Mouse (Mus musculus) layer of hippocampus, postnatal 14 days (tissue): ENCODE measurements at regions not wholly inside any gene's neighbourhood (a gene's known extent, or its start where the extent isn't known, plus 50 kb on each side); places are given as distances from the start of the nearest gene placed in this dataset.
"Not testable (repeated sequence)": the region's sequence is repeated elsewhere in the genome, so short reads cannot be mapped to it uniquely, and the experiment has no call there.

Source experiments
- DNase-seq, 2 experiments: peaks; one replicate each; pipeline ENCODE4 v3.0.0; 2021 to 2022; ENCODE audit warnings: low spot score in 2 of 2, mixed read lengths in 1 of 2

DNA sequence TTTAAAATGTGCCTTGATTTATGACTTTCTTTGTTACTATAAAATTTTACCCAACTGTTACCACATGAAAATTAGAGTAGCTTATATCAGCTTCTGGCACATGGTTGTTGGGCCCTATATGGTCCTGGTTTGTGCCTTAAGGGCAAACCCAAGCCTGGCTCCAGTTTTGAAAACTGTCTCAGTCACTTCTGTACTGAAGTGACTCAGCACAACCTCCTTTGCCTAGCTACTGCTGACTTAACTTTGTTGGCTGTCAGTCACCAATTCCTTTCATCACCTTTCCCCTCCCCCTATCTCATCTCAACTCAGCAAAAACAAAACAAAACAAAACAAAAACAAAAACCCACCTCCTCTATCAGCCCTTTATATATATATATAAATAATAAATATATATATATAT is 251.0 kb upstream of the Myo3a start:
- no peak for DNase-seq

DNA sequence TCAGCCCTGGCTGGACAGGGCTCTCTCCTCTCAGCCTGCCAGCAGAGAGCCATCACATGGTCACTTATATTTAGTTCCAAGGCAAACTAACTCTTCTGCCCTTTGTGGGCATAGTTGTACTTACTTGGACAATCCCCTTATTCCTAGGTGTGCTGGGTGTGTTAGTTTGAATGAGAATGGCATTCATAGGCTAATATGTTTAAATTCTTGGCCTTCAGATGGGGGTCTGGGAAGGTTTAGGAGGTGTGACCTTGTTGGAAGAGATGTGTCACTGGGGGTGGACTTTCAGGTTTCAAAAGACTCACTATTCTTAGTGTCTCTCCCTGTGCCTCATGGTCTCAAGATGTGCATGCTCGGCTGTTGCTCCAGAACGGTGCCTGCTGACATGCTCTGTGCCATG is 250.5 kb upstream of the Myo3a start:
- no peak for DNase-seq

DNA sequence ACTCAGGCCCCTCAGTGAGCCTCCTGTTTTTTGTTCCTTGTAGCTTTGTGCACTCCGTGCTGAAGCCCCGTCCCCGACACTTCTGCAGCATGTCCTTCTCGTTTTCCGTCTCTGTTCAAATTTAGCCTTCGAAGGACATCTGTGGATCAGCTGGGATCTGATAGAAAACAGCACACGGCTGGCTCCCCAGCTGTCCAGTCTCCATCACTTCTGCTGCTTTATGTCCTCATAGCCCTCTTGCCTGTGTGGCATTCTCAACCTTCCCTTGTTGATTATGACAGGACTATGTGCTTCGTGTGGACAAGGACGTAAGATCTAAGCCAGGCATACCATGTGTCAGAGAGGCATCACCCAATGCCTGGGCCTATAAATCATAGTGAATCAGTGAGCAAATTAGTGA is 247.1 kb upstream of the Myo3a start:
- DNase-seq = no peak

DNA sequence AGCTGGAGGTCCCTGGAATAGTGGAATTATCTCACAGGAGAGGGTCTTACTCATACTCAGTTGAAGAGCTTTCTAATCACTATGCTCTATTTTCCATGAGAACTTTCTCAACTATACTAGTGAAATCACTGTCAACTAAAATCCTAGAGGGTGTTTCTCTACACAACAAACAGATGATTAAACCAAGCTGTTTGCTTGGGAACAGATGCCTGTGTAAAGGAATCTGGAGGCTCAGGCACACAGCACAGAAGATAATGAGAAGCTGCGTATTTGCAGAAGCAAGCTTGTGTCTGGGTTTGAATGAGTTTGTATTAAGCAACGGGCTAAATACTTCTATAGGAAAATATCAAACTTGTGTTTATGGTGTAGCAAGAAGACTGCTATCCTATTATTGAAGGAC is 202.9 kb upstream of the Myo3a start:
- peak; percentile 5 to 67 for DNase-seq

DNA sequence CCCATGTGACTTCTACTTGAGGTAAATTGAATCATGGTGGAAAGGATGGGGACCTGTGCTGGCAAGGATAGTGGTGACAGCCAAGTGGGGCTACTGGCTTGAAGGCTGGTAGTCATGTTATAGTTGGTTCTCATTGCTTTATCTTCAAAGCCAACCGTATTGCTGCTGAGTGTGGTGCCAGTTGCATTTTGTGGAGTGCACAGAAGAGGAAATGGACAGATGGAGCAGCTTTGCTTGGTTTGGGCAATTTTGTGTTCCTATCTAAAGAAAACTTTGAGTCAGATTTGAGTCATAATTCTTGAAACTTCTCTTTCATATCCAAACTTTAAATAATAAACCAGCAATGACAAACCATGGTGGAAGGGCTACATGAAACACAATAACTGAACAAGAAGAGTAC is 200.5 kb upstream of the Myo3a start:
- no peak for DNase-seq

DNA sequence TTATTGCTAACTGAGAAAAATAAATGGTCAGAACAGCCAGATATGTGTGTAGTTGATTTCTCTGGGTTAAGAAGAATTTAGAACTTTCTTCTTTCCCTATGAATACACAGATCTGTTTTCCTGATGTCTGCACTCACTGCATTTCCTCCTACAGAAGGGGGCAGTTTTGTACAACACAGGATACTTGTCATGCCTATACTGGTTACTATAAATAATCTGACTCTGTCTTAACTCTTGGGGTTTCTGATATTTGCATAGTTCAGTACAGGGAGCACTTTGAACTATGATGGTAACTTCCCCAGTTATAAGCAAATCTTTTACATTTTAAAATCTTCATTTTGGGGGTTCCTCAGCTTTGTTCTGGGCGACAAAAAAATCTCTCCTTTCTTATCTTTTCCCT is 198.7 kb upstream of the Myo3a start:
- DNase-seq = no peak

DNA sequence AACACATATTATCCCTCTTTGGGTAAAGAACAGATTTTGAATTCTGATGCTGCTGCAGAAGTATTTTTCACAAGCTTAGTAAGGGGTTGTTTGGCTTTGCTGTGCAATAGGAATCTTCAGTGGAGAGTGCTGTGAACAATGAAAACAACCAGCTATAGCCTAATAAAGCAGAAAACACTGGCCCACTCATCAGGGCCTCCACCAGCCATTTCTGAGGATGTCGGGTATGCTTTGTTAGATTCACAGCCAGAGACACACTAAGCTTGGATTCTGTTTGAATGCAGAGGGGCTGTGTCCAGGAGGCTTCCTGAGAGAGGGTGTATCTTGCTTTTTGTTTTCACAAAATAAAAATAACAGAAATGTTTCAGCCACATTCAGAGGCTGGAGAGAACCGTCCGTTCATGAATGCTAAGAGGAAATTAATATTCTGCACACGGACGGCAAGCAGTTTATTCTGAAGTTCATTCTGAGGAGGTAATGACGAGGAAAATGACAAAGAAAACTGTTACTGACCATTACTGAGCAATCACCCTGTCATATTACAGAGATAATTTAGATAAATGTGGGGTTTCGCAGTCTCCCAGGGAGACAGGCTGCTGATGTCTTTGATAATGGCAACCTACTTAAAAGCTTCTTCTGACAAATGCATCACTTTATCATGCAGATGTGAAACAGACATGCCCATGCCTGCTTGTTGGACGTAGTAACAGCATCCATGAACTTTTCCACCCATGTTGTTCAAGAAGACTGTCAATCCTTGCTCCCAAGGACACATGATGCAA is 198.1 kb upstream of the Myo3a start:
- DNase-seq = peak in 1 of 2 experiments; percentile 12

DNA sequence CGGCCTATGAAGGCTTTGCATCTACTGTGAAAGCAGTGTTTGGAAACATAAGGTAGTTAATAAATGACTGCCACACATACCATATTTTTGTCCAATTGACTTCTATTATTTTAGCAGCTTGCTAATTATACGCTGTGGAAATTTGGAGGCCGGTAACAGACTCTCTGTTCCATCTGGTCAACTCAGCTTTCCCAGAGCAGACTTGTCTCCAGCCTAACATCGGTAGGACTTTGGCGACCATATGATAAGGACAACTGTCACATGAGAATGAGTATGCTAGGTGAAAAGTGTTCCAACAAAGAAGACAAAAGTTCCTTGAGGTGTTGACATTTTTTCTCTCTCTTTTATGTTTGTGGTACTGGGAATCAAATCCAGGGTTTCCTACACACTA is 197.5 kb upstream of the Myo3a start:
- peak; percentile 12 to 55 for DNase-seq

DNA sequence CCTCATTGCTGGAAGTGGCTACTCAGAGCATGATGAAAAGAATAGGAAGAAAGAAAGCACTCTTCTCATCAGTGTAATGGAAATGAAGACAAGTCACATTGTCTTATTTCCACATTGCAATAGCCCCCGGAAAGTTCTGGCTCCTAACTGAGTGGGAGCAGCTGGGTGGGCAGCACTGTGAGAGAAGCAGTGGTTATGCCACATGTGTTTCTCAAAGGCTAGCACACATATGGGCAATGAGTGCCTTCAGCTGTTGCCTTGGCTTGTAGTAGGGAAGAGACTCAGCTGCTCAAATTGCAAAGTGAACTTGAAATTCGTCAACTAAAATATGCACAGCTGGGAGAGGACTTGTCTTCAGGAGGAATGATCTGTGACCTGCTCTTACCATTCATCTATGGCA is 190.5 kb upstream of the Myo3a start:
- DNase-seq = no peak

DNA sequence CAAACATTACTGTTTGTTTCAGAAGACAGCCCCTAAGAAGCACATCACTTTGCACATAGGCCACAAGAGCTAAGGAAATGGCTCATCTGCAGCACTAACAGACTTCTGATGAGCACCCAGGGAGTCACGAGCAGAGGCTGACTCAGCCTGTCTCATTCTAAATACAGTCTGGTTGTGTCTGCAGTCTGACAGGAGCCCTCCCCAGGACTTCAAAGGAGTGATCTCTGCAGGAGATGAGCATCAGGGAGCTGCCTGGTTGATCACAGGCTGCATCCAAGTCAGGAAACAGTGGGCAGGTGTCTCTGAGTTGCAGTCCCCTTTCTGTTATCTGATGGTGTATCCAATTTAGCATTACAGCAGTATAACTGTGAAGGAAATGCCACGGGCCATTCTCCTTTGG is 188.5 kb upstream of the Myo3a start:
- DNase-seq = no peak

DNA sequence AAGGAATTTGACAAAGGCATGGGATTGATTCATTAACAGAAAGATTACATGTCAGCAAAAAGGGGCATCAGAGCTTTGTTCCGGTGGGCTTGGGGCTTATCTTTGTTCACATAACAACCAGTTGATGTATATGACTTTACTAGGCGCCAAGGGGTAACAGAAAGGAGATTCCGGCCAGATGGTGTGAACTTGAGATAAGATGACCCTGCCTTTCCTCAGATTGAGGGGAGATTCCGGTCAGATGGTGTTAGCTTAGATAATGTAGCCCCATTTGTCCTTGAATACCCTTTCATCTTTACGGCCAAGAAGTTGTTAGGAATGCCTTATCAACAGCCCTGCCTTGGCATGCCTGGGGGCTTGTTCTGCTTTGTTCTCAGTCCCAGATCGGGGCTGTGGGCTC is 183.4 kb upstream of the Myo3a start:
- not testable (repeated sequence) for DNase-seq

DNA sequence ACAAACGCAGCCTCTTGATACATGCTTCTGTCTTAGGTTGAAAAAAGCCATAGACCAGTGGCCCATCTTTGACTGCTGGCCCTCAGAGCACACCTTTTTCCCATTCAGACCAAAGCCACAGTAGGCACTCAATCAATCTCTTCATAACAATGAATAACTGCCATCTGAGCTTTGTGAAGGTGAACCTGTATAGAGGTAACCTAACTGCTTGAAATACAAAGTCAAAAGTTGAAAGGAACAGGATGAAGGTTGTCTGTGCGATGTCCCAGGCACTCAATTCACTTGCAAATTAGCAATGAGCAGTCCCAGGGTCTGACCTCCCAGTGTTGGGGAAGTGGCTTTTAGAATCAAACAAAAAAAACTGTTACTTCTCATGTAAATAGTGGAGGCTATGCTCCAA is 182.4 kb upstream of the Myo3a start:
- no peak for DNase-seq

DNA sequence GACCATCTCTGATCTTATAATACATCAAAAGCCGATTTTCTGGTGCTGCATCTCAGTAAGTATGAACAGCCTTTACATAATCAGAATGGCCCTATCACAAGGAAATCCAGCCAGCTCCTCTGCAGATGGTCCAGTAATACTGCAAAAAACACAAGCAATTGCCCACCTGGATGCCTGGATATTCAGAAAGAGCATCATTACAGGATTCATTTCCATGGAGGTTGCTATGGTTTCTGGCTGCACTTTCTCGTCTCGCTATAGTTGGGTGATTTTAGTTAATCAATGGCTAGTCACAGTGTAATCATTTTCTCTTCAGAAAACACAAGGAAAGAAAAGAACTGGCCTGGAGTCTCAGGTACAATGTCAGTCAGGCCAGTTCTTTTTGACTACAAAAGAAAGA is 179.8 kb upstream of the Myo3a start:
- no peak for DNase-seq

DNA sequence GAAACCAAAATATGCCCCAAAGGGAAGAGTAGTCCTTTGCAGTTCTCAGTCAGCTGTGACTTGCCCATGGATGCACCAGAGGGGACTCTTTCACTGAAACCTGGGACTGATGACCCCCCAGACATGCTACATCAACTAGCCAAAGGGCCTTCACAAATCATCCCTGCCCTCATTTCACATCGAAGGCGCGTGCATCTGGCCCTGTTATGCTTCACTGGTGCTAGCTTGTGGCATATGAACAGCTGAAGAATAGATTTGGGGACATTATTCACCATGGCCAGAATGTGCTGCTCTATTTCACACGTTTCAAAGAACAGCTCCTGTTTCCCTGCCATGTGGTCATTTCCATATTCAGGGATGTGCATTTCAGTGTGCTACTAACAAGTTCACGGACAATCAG is 160.8 kb upstream of the Myo3a start:
- no peak for DNase-seq

DNA sequence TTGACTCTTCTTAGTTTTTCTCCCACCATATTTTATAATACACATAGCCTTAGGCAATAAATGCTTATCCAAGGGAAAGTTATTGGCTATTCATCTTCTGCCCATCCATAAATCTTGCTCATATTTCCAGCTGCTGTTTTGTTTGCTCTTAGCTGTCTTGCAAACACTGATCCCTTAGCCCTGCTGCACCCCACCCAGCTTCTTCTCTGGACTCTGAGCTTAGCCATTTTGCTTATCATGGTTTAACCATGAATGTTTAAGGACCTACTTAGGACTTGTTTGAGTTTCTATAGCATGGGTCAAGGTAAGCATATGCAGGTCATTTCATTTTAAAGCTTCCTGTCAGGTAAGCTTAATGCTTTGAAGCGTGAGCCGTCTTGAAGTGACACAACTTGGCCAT is 130.5 kb upstream of the Myo3a start:
- DNase-seq = no peak

DNA sequence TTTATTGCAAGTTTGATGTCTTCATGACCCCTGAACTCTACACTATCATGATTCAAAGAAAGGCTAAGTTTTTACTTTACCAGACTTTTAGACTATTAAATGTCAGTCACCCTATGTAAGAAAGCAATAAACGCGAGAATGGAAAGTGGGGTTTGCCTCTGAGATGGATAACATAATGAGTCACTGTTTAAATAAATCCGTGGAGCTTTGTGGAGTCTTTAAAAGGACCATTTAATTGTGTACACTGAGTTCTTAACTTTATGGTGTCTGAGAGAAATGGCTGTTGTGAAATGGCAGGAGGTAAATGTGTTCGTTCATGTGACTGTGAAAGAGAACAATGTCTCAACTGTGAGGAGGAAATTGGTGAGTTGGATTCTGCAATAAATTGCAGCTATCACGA is 122.2 kb upstream of the Myo3a start:
- no peak for DNase-seq

DNA sequence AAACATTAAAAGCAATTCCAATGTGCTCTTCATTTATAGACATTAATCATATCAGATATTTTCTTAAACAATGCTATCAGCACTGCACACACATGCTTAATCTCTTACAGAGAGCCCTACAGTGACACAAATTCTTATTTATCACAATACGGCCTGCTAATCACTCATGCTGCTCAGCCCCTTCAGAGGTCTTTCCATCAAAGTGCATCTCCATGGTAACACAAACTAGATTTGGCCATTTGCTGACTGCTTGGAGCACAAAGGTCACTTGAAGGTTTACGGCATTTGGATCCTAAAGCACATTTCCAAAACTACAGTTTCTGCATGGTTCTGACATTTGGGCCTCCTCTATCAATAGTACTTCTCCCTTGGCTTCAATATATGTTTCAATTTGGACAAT is 77.6 kb upstream of the Myo3a start:
- DNase-seq = no peak

DNA sequence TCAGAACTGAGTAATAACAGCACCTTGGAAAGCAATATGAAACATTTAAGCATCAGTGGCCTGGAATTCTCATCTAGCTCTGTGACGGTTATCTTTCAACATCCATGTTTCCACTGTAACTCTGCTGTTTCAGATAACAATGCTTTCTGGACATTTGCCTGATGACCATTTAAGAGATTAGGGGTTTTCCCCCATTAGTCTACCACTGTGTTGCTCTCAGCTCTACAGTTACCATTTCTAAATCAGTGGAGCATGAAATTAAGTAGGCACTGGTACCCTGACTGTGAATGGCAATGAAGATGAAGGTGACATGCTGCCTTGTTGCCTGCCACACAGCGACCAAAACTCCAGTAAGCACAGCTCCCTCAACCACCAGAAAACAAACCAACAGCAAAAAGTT is 70.7 kb upstream of the Myo3a start:
- no peak for DNase-seq

DNA sequence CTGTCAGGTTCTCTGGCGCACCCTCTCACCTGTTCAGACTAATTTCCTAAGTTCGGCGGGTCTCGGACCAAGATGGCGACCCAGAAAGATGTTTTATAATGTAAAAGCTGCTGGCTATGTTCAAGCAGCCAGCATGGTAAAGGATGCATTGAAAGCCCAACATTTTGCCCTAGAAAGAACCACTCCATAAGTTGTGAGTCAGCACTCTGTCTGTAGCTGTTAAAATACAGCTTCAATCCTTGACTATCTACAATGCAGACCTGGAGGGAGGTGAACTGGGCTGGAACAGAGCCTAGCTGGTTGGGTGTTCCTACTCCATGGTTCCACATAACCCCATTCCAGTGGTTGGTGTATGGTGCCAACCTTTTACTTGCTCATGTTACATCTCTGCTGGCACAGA is 61.9 kb upstream of the Myo3a start:
- no peak for DNase-seq

DNA sequence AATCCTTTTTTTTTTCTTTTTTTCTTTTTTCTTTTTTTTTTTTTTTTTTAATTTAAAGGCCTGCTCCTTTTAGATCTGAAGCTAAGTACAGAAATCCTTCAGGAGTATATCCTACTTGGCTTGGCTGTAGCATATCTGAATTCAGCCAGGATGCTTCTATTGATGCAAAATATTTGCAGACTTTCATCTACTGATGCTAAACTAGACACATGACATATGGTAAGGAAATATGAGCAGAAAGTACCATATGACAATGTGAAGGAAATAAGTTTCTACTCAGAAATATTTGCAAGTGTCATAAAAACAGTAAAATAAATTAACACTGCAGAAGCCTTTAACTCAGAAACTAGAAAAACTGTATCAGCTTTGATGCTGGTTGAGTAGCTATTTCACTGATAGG is 61.4 kb upstream of the Myo3a start:
- no peak for DNase-seq
